Mouse (Mus musculus) thymus, adult 2 months (tissue): ENCODE measurements around the gene Muc1.

Experiments
- CTCF ChIP-seq: fragments of 200-500 bp; IDR thresholded peaks from 2 replicates; pipeline ENCODE4 v1.5.1; 2012; ENCODE audit warnings: mild to moderate bottlenecking, control low read depth, low read length, moderate library complexity, borderline replicate concordance; ENCODE audit not compliant: control insufficient read depth, poor library complexity, insufficient read depth; ENCODE audit errors: extremely low read depth
- POLR2A ChIP-seq: fragments of 200-500 bp; IDR thresholded peaks from 2 replicates; pipeline ENCODE4 v1.6.1; 2012; ENCODE audit warnings: mild to moderate bottlenecking, low read length, control low read depth, moderate library complexity; ENCODE audit not compliant: control insufficient read depth, poor library complexity, insufficient read depth; ENCODE audit errors: extremely low read depth

GRCm38 (mm10) chr3:89199839-89200238 is 29.0 kb upstream of the Muc1 start:
- TF ChIP-seq CTCF (no peak), POLR2A (no peak)
